Mouse (Mus musculus): ENCODE data around the gene Gpr68.

DNA sequence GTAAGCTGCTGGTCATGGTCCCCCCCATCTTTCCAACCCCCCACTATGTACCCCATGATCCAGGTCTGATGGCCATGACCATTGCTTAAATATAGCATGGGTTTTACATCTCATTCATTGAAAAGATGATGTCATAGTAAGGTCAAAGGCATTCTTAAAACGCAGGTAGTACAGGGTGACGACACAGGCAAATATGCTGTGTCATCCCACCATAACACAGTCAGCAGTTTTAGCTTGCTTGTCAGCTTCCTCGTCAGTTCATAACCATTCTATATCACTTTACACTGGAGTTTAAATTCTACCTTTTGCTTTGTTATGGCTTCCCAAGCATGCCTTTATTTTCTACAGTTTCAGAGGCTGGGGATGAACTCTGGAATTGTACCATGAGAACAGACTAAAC, 45.7 kb downstream of the Gpr68 start:
- TF ChIP-seq CTCF (conservative IDR thresholded peaks at IDR 0.05; ENCODE audit: low read length) (no peak), POU5F1 (IDR thresholded peaks at IDR 0.05; ENCODE audit: borderline replicate concordance, low read length) (no peak)

Measured in E14TG2a.4 (cell line).